Mouse (Mus musculus): ENCODE results near the gene Gpx3. TPM values are rescaled to one million over a fixed set of nuclear protein-coding genes. Genes with fewer than 3 reads are reported as not detected.
"Not testable (repeated sequence)": the region's sequence is repeated elsewhere in the genome, so short reads cannot be mapped to it uniquely, and the experiment has no call there.

The Gpx3 gene
- polyA plus RNA-seq (2012; rRNA removed): 120 and 133 TPM in 2 replicates

GRCm38 (mm10) chr11:54902333-54903323 is at the start of gene Gpx3:
Gene Gpx3 (plus strand): TSS chr11:54902453.
- Histone ChIP-seq H3K27ac (ENCODE audit: control insufficient read depth, insufficient read depth, low read length) (no peak within 1 kb of the TSS), H3K27me3 (ENCODE audit: control insufficient read depth, insufficient read depth, low read length) (no peaks in the 10 kb centered on the region), H3K4me1 (replicated peaks; ENCODE audit: control insufficient read depth, insufficient read depth, low read length) (no peaks in the 10 kb centered on the region), H3K4me3 (ENCODE audit: control insufficient read depth, insufficient read depth, low read length) (no peak within 1 kb of the TSS), H3K36me3 (ENCODE audit: control insufficient read depth, insufficient read depth, low read length) (no peaks in the 10 kb centered on the region)
- 20% methylated on average over 45 of the region's 45 CpGs for WGBS
- TF ChIP-seq CTCF (IDR thresholded peaks at IDR 0.05; ENCODE audit: borderline replicate concordance, control insufficient read depth, extremely low read depth, insufficient read depth, low read length, poor library complexity): no peak
- TF ChIP-seq POLR2A (IDR thresholded peaks at IDR 0.05; ENCODE audit: control insufficient read depth, extremely low read depth, insufficient read depth, low read length, poor library complexity): no peak
- no peak for DNase-seq

GRCm38 (mm10) chr11:54858880-54859279 is 43.4 kb upstream of the Gpx3 start:
- not testable (repeated sequence) for DNase-seq; H3K4me3 ChIP-seq (ENCODE audit: control insufficient read depth, insufficient read depth, low read length); H3K27me3 ChIP-seq (ENCODE audit: control insufficient read depth, insufficient read depth, low read length); H3K36me3 ChIP-seq (ENCODE audit: control insufficient read depth, insufficient read depth, low read length); H3K4me1 ChIP-seq (replicated peaks; ENCODE audit: control insufficient read depth, insufficient read depth, low read length); H3K27ac ChIP-seq (ENCODE audit: control insufficient read depth, insufficient read depth, low read length)
- WGBS: 93% methylated on average over 12 of the region's 12 CpGs

GRCm38 (mm10) chr11:54859322-54860165 is 42.7 kb upstream of the Gpx3 start:
- Histone ChIP-seq H3K36me3 (ENCODE audit: control insufficient read depth, insufficient read depth, low read length) (no peaks in the 10 kb centered on the region), H3K27me3 (ENCODE audit: control insufficient read depth, insufficient read depth, low read length) (no peaks in the 10 kb centered on the region), H3K4me1 (replicated peaks; ENCODE audit: control insufficient read depth, insufficient read depth, low read length) (no peaks in the 10 kb centered on the region; the same call in 1 of the 2 replicates), H3K27ac (ENCODE audit: control insufficient read depth, insufficient read depth, low read length) (peak overlapping the region; percentile 19; the same call in 1 of the 2 replicates), H3K4me3 (ENCODE audit: control insufficient read depth, insufficient read depth, low read length) (peak overlapping the region; percentile 80)
- TF ChIP-seq CTCF (IDR thresholded peaks at IDR 0.05; ENCODE audit: borderline replicate concordance, control insufficient read depth, extremely low read depth, insufficient read depth, low read length, poor library complexity): no peak
- no peak for TF ChIP-seq POLR2A (IDR thresholded peaks at IDR 0.05; ENCODE audit: control insufficient read depth, extremely low read depth, insufficient read depth, low read length, poor library complexity)
- WGBS: 29% methylated on average over 11 of the region's 11 CpGs
- DNase-seq: peak; percentile 36

GRCm38 (mm10) chr11:54860256-54861038 is 41.8 kb upstream of the Gpx3 start, which contains the start of gene Lyrm7:
Gene Lyrm7 (minus strand): TSS chr11:54860916.
- peak within 1 kb of the TSS; percentile 80 for H3K4me3 ChIP-seq (ENCODE audit: control insufficient read depth, insufficient read depth, low read length)
- H3K27ac ChIP-seq (ENCODE audit: control insufficient read depth, insufficient read depth, low read length): peak within 1 kb of the TSS; percentile 73
- no peaks in the 10 kb centered on the region for H3K27me3 ChIP-seq (ENCODE audit: control insufficient read depth, insufficient read depth, low read length)
- no peaks in the 10 kb centered on the region for H3K36me3 ChIP-seq (ENCODE audit: control insufficient read depth, insufficient read depth, low read length)
- TF ChIP-seq POLR2A (IDR thresholded peaks at IDR 0.05; ENCODE audit: control insufficient read depth, extremely low read depth, insufficient read depth, low read length, poor library complexity) (peak; percentile 75), CTCF (IDR thresholded peaks at IDR 0.05; ENCODE audit: borderline replicate concordance, control insufficient read depth, extremely low read depth, insufficient read depth, low read length, poor library complexity) (peak; percentile 52; the same call in 1 of the 2 replicates)
- H3K4me1 ChIP-seq (replicated peaks; ENCODE audit: control insufficient read depth, insufficient read depth, low read length): no peaks in the 10 kb centered on the region; the same call in 1 of the 2 replicates
- WGBS: under 1% methylated on average over 42 of the region's 42 CpGs
- peak; percentile 95 for DNase-seq

- H3K27ac ChIP-seq (ENCODE audit: control insufficient read depth, insufficient read depth, low read length): no peak overlapping the region
- TF ChIP-seq CTCF (IDR thresholded peaks at IDR 0.05; ENCODE audit: borderline replicate concordance, control insufficient read depth, extremely low read depth, insufficient read depth, low read length, poor library complexity) (no peak), POLR2A (IDR thresholded peaks at IDR 0.05; ENCODE audit: control insufficient read depth, extremely low read depth, insufficient read depth, low read length, poor library complexity) (no peak)
- DNase-seq: no peak
- H3K27me3 ChIP-seq (ENCODE audit: control insufficient read depth, insufficient read depth, low read length): no peaks in the 10 kb centered on the region
- no peaks in the 10 kb centered on the region for H3K36me3 ChIP-seq (ENCODE audit: control insufficient read depth, insufficient read depth, low read length)
- 95% methylated on average over 5 of the region's 5 CpGs for WGBS
- no peak overlapping the region for H3K4me3 ChIP-seq (ENCODE audit: control insufficient read depth, insufficient read depth, low read length)
- H3K4me1 ChIP-seq (replicated peaks; ENCODE audit: control insufficient read depth, insufficient read depth, low read length): peaks cover 2% of the 10 kb centered on the region
Measured at GRCm38 (mm10) chr11:54861471-54862420, 40.5 kb upstream of the Gpx3 start.

Measured in thymus, adult 2 months (tissue).